Mouse (Mus musculus): ENCODE measurements around the gene B4galnt1. TPM values are rescaled to one million over a fixed set of nuclear protein-coding genes. Genes with fewer than 3 reads are reported as not detected.

Gene B4galnt1
- polyA plus RNA-seq, 1 experiment from 2014 or later = 8.7 TPM

Other genes starting within 250 kb of the B4galnt1 start
- gene Ctdsp2, start 186.5 kb upstream of the B4galnt1 start, polyA plus RNA-seq (2014; fragmentation: Nextera tagmentation; extraction: Ambion mirVana) = 81.1 and 112 TPM in 2 replicates
- gene Avil, start 164.5 kb upstream of the B4galnt1 start, polyA plus RNA-seq (2014; fragmentation: Nextera tagmentation; extraction: Ambion mirVana) = 0.19 and 0.20 TPM in 2 replicates
- gene Tsfm, start 134.4 kb upstream of the B4galnt1 start, polyA plus RNA-seq (2014; fragmentation: Nextera tagmentation; extraction: Ambion mirVana) = 90.5 and 98.2 TPM in 2 replicates
- 69.5 and 78.1 TPM in 2 replicates for gene Mettl1, start 123.8 kb upstream of the B4galnt1 start, polyA plus RNA-seq (2014; fragmentation: Nextera tagmentation; extraction: Ambion mirVana)
- gene Eef1akmt3, start 123.7 kb upstream of the B4galnt1 start, polyA plus RNA-seq (2014; fragmentation: Nextera tagmentation; extraction: Ambion mirVana) = 0.39 and 0.89 TPM in 2 replicates
- gene Cyp27b1, start 117.0 kb upstream of the B4galnt1 start, polyA plus RNA-seq (2014; fragmentation: Nextera tagmentation; extraction: Ambion mirVana) = 0.36 and 0.41 TPM in 2 replicates
- gene March9, start 105.0 kb upstream of the B4galnt1 start, polyA plus RNA-seq (2014; fragmentation: Nextera tagmentation; extraction: Ambion mirVana) = 1.5 and 2.6 TPM in 2 replicates
- gene Cdk4, start 101.7 kb upstream of the B4galnt1 start, polyA plus RNA-seq (2014; fragmentation: Nextera tagmentation; extraction: Ambion mirVana) = 2,221 and 2,763 TPM in 2 replicates
- 106 and 153 TPM in 2 replicates for gene Tspan31, start 95.0 kb upstream of the B4galnt1 start, polyA plus RNA-seq (2014; fragmentation: Nextera tagmentation; extraction: Ambion mirVana)
- gene Agap2, start 89.9 kb upstream of the B4galnt1 start, polyA plus RNA-seq (2014; fragmentation: Nextera tagmentation; extraction: Ambion mirVana) = 0.07 and 0.61 TPM in 2 replicates
- gene Os9, start 44.1 kb upstream of the B4galnt1 start, polyA plus RNA-seq (2014; fragmentation: Nextera tagmentation; extraction: Ambion mirVana) = 31.4 and 47.5 TPM in 2 replicates
- 2.0 and 2.3 TPM in 2 replicates for gene Slc26a10, start 15.4 kb downstream of the B4galnt1 start, polyA plus RNA-seq (2014; fragmentation: Nextera tagmentation; extraction: Ambion mirVana)
- 31.0 and 32.9 TPM in 2 replicates for gene Arhgef25, start 24.9 kb downstream of the B4galnt1 start, polyA plus RNA-seq (2014; fragmentation: Nextera tagmentation; extraction: Ambion mirVana)
- gene Dtx3, start 30.5 kb downstream of the B4galnt1 start, polyA plus RNA-seq (2014; fragmentation: Nextera tagmentation; extraction: Ambion mirVana) = 107 and 117 TPM in 2 replicates
- gene Pip4k2c, start 46.4 kb downstream of the B4galnt1 start, polyA plus RNA-seq (2014; fragmentation: Nextera tagmentation; extraction: Ambion mirVana) = 19.2 and 31.0 TPM in 2 replicates
- 0.37 and 0.57 TPM in 2 replicates for gene Kif5a, start 98.1 kb downstream of the B4galnt1 start, polyA plus RNA-seq (2014; fragmentation: Nextera tagmentation; extraction: Ambion mirVana)
- 164 and 173 TPM in 2 replicates for gene Dctn2, start 101.1 kb downstream of the B4galnt1 start, polyA plus RNA-seq (2014; fragmentation: Nextera tagmentation; extraction: Ambion mirVana)
- 16.2 and 22.3 TPM in 2 replicates for gene Mbd6, start 123.8 kb downstream of the B4galnt1 start, polyA plus RNA-seq (2014; fragmentation: Nextera tagmentation; extraction: Ambion mirVana)
- 93.9 and 146 TPM in 2 replicates for gene Mars, start 146.6 kb downstream of the B4galnt1 start, polyA plus RNA-seq (2014; fragmentation: Nextera tagmentation; extraction: Ambion mirVana)
- 3.0 and 3.1 TPM in 2 replicates for gene Arhgap9, start 156.7 kb downstream of the B4galnt1 start, polyA plus RNA-seq (2014; fragmentation: Nextera tagmentation; extraction: Ambion mirVana)
- 8.2 and 9.2 TPM in 2 replicates for gene Gli1, start 176.7 kb downstream of the B4galnt1 start, polyA plus RNA-seq (2014; fragmentation: Nextera tagmentation; extraction: Ambion mirVana)
- 0.07 and 0.08 TPM in 2 replicates for gene Inhbe, start 189.2 kb downstream of the B4galnt1 start, polyA plus RNA-seq (2014; fragmentation: Nextera tagmentation; extraction: Ambion mirVana)
- 0.10 and 0.22 TPM in 2 replicates for gene Inhbc, start 205.2 kb downstream of the B4galnt1 start, polyA plus RNA-seq (2014; fragmentation: Nextera tagmentation; extraction: Ambion mirVana)
- 36.6 and 37.9 TPM in 2 replicates for gene R3hdm2, start 215.1 kb downstream of the B4galnt1 start, polyA plus RNA-seq (2014; fragmentation: Nextera tagmentation; extraction: Ambion mirVana)

Measured in kidney, embryonic 14.5 days (tissue).